Mouse (Mus musculus): ENCODE data around the gene Tuba4a.

- no peak for TF ChIP-seq CTCF (IDR thresholded peaks at IDR 0.05; ENCODE audit: low read depth)
- no peak for TF ChIP-seq EP300 (IDR thresholded peaks at IDR 0.05; ENCODE audit: low read depth)
Observed at GRCm38 (mm10) chr1:75214442-75214841, 5.2 kb downstream of the Tuba4a start.
